Mouse (Mus musculus) heart, embryonic 14.5 days (tissue): Measurements from ENCODE around the gene Ezh1. TPM values are rescaled to one million over a fixed set of nuclear protein-coding genes. Genes with fewer than 3 reads are reported as not detected.

Source experiments
- ATAC-seq: fragments of 200-750 bp; cut with Nextera tagmentation; 2 replicates; pipeline ENCODE4 v1.8.0; 2017; ENCODE audit warnings: low read depth, moderate TSS enrichment; ENCODE audit not compliant: insufficient number of reproducible peaks, insufficient read depth, low FRiP score
- H3K27ac ChIP-seq, 2 experiments: fragments of 200-500 bp in 1 of 2; fragments of 300-500 bp in 1 of 2; sonication (generic) in 1 of 2; replicated peaks in 1 of 2; 2 replicates each; pipeline ENCODE4 v1.5.1; 2012 to 2014; ENCODE audit warnings: low read depth in 2 of 2, low read length in 2 of 2, control low read depth in 1 of 2, mild to moderate bottlenecking in 1 of 2, mixed read lengths in 1 of 2; ENCODE audit not compliant: control insufficient read depth in 1 of 2, insufficient read depth in 1 of 2
- H3K27me3 ChIP-seq: fragments of 300-500 bp; sonication (generic); 2 replicates; pipeline ENCODE4 v1.6.1; 2014; ENCODE audit warnings: mild to moderate bottlenecking, low read length, control low read depth; ENCODE audit not compliant: control insufficient read depth, insufficient read depth
- H3K36me3 ChIP-seq: fragments of 300-500 bp; sonication (generic); 2 replicates; pipeline ENCODE4 v1.6.1; 2014; ENCODE audit warnings: mild to moderate bottlenecking, control low read depth, low read length, mixed read lengths; ENCODE audit not compliant: control insufficient read depth, insufficient read depth
- H3K4me1 ChIP-seq, 2 experiments: fragments of 200-500 bp in 1 of 2; fragments of 300-500 bp in 1 of 2; sonication (generic) in 1 of 2; 2 replicates each; pipeline ENCODE4 v1.6.1; 2012 to 2014; ENCODE audit warnings: low read length in 2 of 2, control low read depth in 1 of 2, mixed read lengths in 1 of 2; ENCODE audit not compliant: control insufficient read depth in 2 of 2, insufficient read depth in 2 of 2
- H3K4me2 ChIP-seq: fragments of 300-500 bp; sonication (generic); 2 replicates; pipeline ENCODE4 v1.6.1; 2014; ENCODE audit warnings: mild to moderate bottlenecking, low read length
- H3K4me3 ChIP-seq, 2 experiments: fragments of 200-500 bp in 1 of 2; fragments of 300-500 bp in 1 of 2; sonication (generic) in 1 of 2; 2 replicates each; pipeline ENCODE4 v1.5.1; 2012 to 2014; ENCODE audit warnings: low read length in 2 of 2, mild to moderate bottlenecking in 2 of 2, control low read depth in 1 of 2, low read depth in 1 of 2, moderate library complexity in 1 of 2; ENCODE audit not compliant: control insufficient read depth in 1 of 2, insufficient read depth in 1 of 2
- H3K9ac ChIP-seq: fragments of 300-500 bp; sonication (generic); 2 replicates; pipeline ENCODE4 v1.6.1; 2014; ENCODE audit warnings: mild to moderate bottlenecking, low read length
- H3K9me3 ChIP-seq: fragments of 300-500 bp; sonication (generic); 2 replicates; pipeline ENCODE4 v1.6.1; 2016; ENCODE audit warnings: low read length, control low read depth; ENCODE audit not compliant: control insufficient read depth
- WGBS: fragments of 180-500 bp; shearing (Covaris S2); extraction: QIAGEN DNeasy Blood & Tissue Kit; methylation state at CpG from one replicate; pipeline ENCODE4 v1.1.7; 2014; 5-methylcytosine and 5-hydroxymethylcytosine counted together
- polyA plus RNA-seq: library from polyadenylated mRNA; unstranded; fragments of >200 nt; fragmentation: Nextera tagmentation; extraction: Ambion mirVana; gene quantifications from 2 replicates; pipeline ENCODE4 v1.2.1, GENCODE M21; 2014

The Ezh1 gene
- polyA plus RNA-seq, 1 experiment from 2014 or later = 13.6 TPM

DNA sequence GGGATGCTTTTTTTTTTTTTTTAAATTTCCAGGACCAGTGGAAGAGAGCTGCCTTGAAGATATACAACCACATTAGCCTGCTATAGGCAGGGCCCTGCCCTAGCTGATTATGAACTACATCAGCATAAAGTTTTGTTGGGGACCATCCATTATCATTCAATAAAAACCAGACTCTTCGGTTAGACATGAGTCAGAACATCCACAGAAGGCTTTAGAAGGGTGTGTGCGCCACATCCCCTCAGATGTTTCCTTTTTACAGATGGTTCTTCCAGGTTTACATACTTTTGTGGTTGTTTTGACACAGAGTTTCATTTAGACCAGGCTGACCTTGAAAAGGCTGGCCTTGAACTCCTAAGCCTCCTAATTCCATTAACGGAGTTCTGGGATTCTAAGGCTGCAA, 1.9 kb downstream of the Ezh1 start:
- Histone ChIP-seq H3K4me3 (no peak overlapping the region), H3K9ac (no peak overlapping the region), H3K27ac (no peak overlapping the region), H3K4me2 (no peak overlapping the region), H3K27me3 (no peaks in the 10 kb centered on the region), H3K4me1 (peaks cover 0 to 8% of the 10 kb centered on the region in 2 experiments; a peak in 2 of 4 replicates), H3K36me3 (no peaks in the 10 kb centered on the region), H3K9me3 (no peaks in the 10 kb centered on the region)
- no peak for ATAC-seq
- 82% methylated on average over 3 of the region's 3 CpGs for WGBS

- peak overlapping the region; percentile 49 to 75; a peak in 3 of 4 replicates for H3K27ac ChIP-seq
- 79% methylated on average over 8 of the region's 8 CpGs for WGBS
- peaks cover 0 to 6% of the 10 kb centered on the region in 2 experiments; a peak in 2 of 4 replicates for H3K4me1 ChIP-seq
- H3K9me3 ChIP-seq = no peaks in the 10 kb centered on the region
- no peak for ATAC-seq
- H3K4me2 ChIP-seq = no peak overlapping the region
- peaks cover 21% of the 10 kb centered on the region for H3K36me3 ChIP-seq
- H3K4me3 ChIP-seq = no peak overlapping the region
- no peaks in the 10 kb centered on the region for H3K27me3 ChIP-seq
- no peak overlapping the region for H3K9ac ChIP-seq
These were observed 4.8 kb downstream of the Ezh1 start for GRCm38 (mm10) chr11:101221306-101221986.

GRCm38 (mm10) chr11:101220853-101221252, 5.4 kb downstream of the Ezh1 start:
- no peak for ATAC-seq
- H3K9me3 ChIP-seq = no peaks in the 10 kb centered on the region
- H3K4me1 ChIP-seq = peaks cover 0 to 6% of the 10 kb centered on the region in 2 experiments; a peak in 2 of 4 replicates
- peaks cover 27% of the 10 kb centered on the region for H3K36me3 ChIP-seq
- no peak overlapping the region for H3K4me2 ChIP-seq
- peak overlapping the region; percentile 49 to 75; a peak in 3 of 4 replicates for H3K27ac ChIP-seq
- H3K9ac ChIP-seq = no peak overlapping the region
- WGBS = 48% methylated on average over 2 of the region's 2 CpGs
- H3K4me3 ChIP-seq = no peak overlapping the region
- H3K27me3 ChIP-seq = no peaks in the 10 kb centered on the region

- H3K9ac ChIP-seq = no peak overlapping the region
- H3K9me3 ChIP-seq = no peaks in the 10 kb centered on the region
- no peaks in the 10 kb centered on the region for H3K27me3 ChIP-seq
- no peak overlapping the region for H3K4me2 ChIP-seq
- WGBS = 76% methylated on average over 10 of the region's 10 CpGs
- ATAC-seq = no peak
- H3K27ac ChIP-seq = no peak overlapping the region
- H3K36me3 ChIP-seq = peaks cover 50% of the 10 kb centered on the region
- H3K4me3 ChIP-seq = no peak overlapping the region
- no peaks in the 10 kb centered on the region for H3K4me1 ChIP-seq
These were observed 7.7 kb downstream of the Ezh1 start for GRCm38 (mm10) chr11:101218436-101219055.

DNA sequence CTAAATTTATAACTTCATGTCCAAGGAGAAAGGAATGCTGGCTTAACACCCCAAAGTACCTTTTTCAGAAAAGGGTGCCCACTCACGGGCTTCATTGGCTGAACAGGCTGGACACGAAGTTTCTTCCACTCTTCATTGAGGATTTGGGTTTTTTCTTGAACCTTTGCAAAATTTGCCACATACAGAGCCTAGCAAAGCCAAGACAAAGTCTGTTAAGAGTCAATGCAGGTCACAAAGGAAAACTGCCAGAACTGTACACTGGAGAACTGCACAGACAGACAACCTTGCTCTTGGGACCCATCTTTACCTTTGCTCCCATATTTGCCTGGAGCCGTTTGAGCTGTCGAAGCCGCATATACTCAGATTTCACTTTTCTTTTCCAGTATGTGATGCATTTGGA, 9.3 kb downstream of the Ezh1 start:
- H3K9me3 ChIP-seq = no peaks in the 10 kb centered on the region
- no peak overlapping the region for H3K9ac ChIP-seq
- peaks cover 58% of the 10 kb centered on the region for H3K36me3 ChIP-seq
- no peaks in the 10 kb centered on the region for H3K4me1 ChIP-seq
- no peak overlapping the region for H3K4me3 ChIP-seq
- no peaks in the 10 kb centered on the region for H3K27me3 ChIP-seq
- no peak for ATAC-seq
- H3K27ac ChIP-seq = no peak overlapping the region
- WGBS = 90% methylated on average over 5 of the region's 5 CpGs
- H3K4me2 ChIP-seq = no peak overlapping the region

GRCm38 (mm10) chr11:101211970-101212369, 14.3 kb downstream of the Ezh1 start:
- no peaks in the 10 kb centered on the region for H3K4me1 ChIP-seq
- H3K9me3 ChIP-seq = no peaks in the 10 kb centered on the region
- 36% methylated on average over 3 of the region's 3 CpGs for WGBS
- ATAC-seq = no peak
- no peak overlapping the region for H3K4me3 ChIP-seq
- no peak overlapping the region for H3K9ac ChIP-seq
- no peak overlapping the region for H3K27ac ChIP-seq
- peaks cover 81% of the 10 kb centered on the region for H3K36me3 ChIP-seq
- H3K27me3 ChIP-seq = no peaks in the 10 kb centered on the region
- H3K4me2 ChIP-seq = no peak overlapping the region

- H3K4me2 ChIP-seq = no peak overlapping the region
- H3K9ac ChIP-seq = no peak overlapping the region
- H3K27me3 ChIP-seq = no peaks in the 10 kb centered on the region
- peaks cover 83% of the 10 kb centered on the region for H3K36me3 ChIP-seq
- no peak for ATAC-seq
- WGBS = 23% methylated on average over 7 of the region's 7 CpGs
- no peaks in the 10 kb centered on the region for H3K9me3 ChIP-seq
- no peak overlapping the region for H3K4me3 ChIP-seq
- H3K27ac ChIP-seq = no peak overlapping the region
- no peaks in the 10 kb centered on the region for H3K4me1 ChIP-seq
These were observed 25.3 kb downstream of the Ezh1 start for GRCm38 (mm10) chr11:101200986-101201385.
